Mouse (Mus musculus): Measurements from ENCODE around the gene Lrrc51.

- no peak for TF ChIP-seq CTCF (IDR thresholded peaks at IDR 0.05; ENCODE audit: low read depth)
- no peak for TF ChIP-seq EP300 (optimal IDR thresholded peaks at IDR 0.05)
Observed at GRCm38 (mm10) chr7:101901969-101902368, 31.7 kb downstream of the Lrrc51 start.
